Mouse (Mus musculus) kidney, embryonic 16.5 days (tissue): ENCODE results near the gene Pink1. TPM values are rescaled to one million over a fixed set of nuclear protein-coding genes. Genes with fewer than 3 reads are reported as not detected.

ENCODE experiments used
- ATAC-seq: fragments of 200-750 bp; cut with Nextera tagmentation; 2 replicates; pipeline ENCODE4 v1.8.0; 2017; ENCODE audit warnings: moderate TSS enrichment; ENCODE audit not compliant: low FRiP score, low TSS enrichment
- H3K27ac ChIP-seq: fragments of 300-500 bp; sonication (generic); 2 replicates; pipeline ENCODE4 v1.5.1; 2014; ENCODE audit warnings: low read length
- H3K27me3 ChIP-seq: fragments of 300-500 bp; sonication (generic); 2 replicates; pipeline ENCODE4 v1.6.1; 2014; ENCODE audit warnings: low read length, control low read depth, mixed read lengths; ENCODE audit not compliant: insufficient read depth
- H3K36me3 ChIP-seq: fragments of 300-500 bp; sonication (generic); 2 replicates; pipeline ENCODE4 v1.6.1; 2014; ENCODE audit warnings: low read length, control low read depth, mixed read lengths; ENCODE audit not compliant: insufficient read depth
- H3K4me1 ChIP-seq: fragments of 300-500 bp; sonication (generic); 2 replicates; pipeline ENCODE4 v1.6.1; 2014; ENCODE audit warnings: low read length, control low read depth, mixed read lengths; ENCODE audit not compliant: insufficient read depth
- H3K4me2 ChIP-seq: fragments of 300-500 bp; sonication (generic); replicated peaks from 2 replicates; pipeline ENCODE4 v1.6.1; 2014; ENCODE audit warnings: low read depth, low read length
- H3K4me3 ChIP-seq: fragments of 300-500 bp; sonication (generic); 2 replicates; pipeline ENCODE4 v1.5.1; 2014; ENCODE audit warnings: mild to moderate bottlenecking, low read length
- H3K9ac ChIP-seq: fragments of 300-500 bp; sonication (generic); replicated peaks from 2 replicates; pipeline ENCODE4 v1.6.1; 2014; ENCODE audit warnings: low read length
- H3K9me3 ChIP-seq: fragments of 300-500 bp; sonication (generic); 2 replicates; pipeline ENCODE4 v1.6.1; 2016; ENCODE audit warnings: low read length, control low read depth
- WGBS: fragments of 180-500 bp; shearing (Covaris S2); extraction: QIAGEN DNeasy Blood & Tissue Kit; methylation state at CpG from one replicate; pipeline ENCODE4 v1.1.7; 2014; 5-methylcytosine and 5-hydroxymethylcytosine counted together
- polyA plus RNA-seq: library from polyadenylated mRNA; unstranded; fragments of >200 nt; fragmentation: Nextera tagmentation; extraction: Ambion mirVana; gene quantifications from 2 replicates; pipeline ENCODE4 v1.2.1, GENCODE M21; 2015

The Pink1 gene
- polyA plus RNA-seq, 1 experiment from 2014 or later = 56.0 TPM

DNA sequence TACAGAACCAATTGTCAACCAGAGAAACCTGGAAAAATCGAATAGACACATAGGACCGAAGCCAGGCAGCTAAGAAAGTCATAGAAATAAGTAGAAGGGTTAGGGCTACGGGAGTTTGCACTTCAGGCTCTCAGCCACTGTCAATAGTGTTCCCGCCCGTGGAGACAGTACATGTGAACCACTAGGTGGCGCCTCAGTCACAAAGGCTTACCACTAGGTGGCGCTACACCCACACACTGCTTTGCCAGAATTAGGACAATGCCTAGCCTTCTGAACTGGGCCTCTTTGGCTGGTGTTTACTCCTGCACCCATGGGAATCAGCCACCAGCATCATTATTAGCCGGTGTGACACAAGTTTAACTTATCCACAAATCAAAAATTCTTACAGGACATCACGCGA lies 6.6 kb downstream of the Pink1 start:
- Histone ChIP-seq H3K4me3 (no peak overlapping the region), H3K27ac (no peak overlapping the region), H3K4me1 (no peaks in the 10 kb centered on the region), H3K27me3 (no peaks in the 10 kb centered on the region), H3K9ac (no peak overlapping the region), H3K4me2 (no peak overlapping the region), H3K9me3 (peaks cover 4% of the 10 kb centered on the region; the same call in 1 of the 2 replicates), H3K36me3 (peaks cover 11% of the 10 kb centered on the region)
- WGBS = 30% methylated on average over 10 of the region's 10 CpGs
- 0 out of 2 replicates have a peak, but pooled peaks have one; percentile 4 for ATAC-seq

GRCm38 (mm10) chr4:138318509-138319266 lies 7.4 kb downstream of the Pink1 start:
- WGBS = 56% methylated on average over 6 of the region's 6 CpGs
- ATAC-seq = peak; percentile 47; the same call in 1 of the 2 replicates
- H3K9ac ChIP-seq = no peak overlapping the region
- no peak overlapping the region for H3K4me3 ChIP-seq
- H3K27ac ChIP-seq = no peak overlapping the region
- H3K4me1 ChIP-seq = no peaks in the 10 kb centered on the region
- H3K9me3 ChIP-seq = peaks cover 4% of the 10 kb centered on the region; the same call in 1 of the 2 replicates
- no peaks in the 10 kb centered on the region for H3K27me3 ChIP-seq
- no peak overlapping the region for H3K4me2 ChIP-seq
- H3K36me3 ChIP-seq = peaks cover 18% of the 10 kb centered on the region

DNA sequence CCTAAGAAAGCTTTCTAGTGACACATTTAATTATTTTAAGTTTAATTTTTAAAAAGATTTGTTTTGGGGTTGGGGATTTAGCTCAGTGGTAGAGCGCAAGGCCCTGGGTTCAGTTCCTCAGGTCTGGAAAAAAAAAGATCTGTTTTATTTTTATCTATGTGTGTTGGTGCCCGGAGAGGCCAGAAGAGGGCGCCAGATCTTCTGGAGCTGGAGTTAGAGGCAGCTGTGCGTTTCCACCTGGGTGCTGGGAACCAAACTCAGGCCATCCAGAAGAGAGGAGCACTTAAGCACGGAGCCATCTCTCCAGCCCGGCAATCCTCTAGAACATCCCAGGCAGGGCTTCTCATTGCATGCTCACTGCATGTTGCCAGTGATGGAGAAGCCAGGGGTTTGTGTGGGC lies 9.7 kb downstream of the Pink1 start:
- no peak overlapping the region for H3K4me3 ChIP-seq
- H3K4me2 ChIP-seq = no peak overlapping the region
- no peak overlapping the region for H3K9ac ChIP-seq
- H3K36me3 ChIP-seq = peaks cover 40% of the 10 kb centered on the region
- H3K4me1 ChIP-seq = no peaks in the 10 kb centered on the region
- no peaks in the 10 kb centered on the region for H3K27me3 ChIP-seq
- H3K9me3 ChIP-seq = peaks cover 4% of the 10 kb centered on the region; the same call in 1 of the 2 replicates
- ATAC-seq = no peak
- WGBS = 93% methylated on average over 6 of the region's 6 CpGs
- H3K27ac ChIP-seq = no peak overlapping the region

GRCm38 (mm10) chr4:138315781-138316180 lies 10.3 kb downstream of the Pink1 start:
- H3K27ac ChIP-seq = no peak overlapping the region
- 70% methylated on average over 9 of the region's 9 CpGs for WGBS
- ATAC-seq = no peak
- no peak overlapping the region for H3K4me3 ChIP-seq
- H3K9ac ChIP-seq = no peak overlapping the region
- H3K27me3 ChIP-seq = no peaks in the 10 kb centered on the region
- no peak overlapping the region for H3K4me2 ChIP-seq
- H3K4me1 ChIP-seq = no peaks in the 10 kb centered on the region
- peaks cover 4% of the 10 kb centered on the region; the same call in 1 of the 2 replicates for H3K9me3 ChIP-seq
- peaks cover 46% of the 10 kb centered on the region for H3K36me3 ChIP-seq

DNA sequence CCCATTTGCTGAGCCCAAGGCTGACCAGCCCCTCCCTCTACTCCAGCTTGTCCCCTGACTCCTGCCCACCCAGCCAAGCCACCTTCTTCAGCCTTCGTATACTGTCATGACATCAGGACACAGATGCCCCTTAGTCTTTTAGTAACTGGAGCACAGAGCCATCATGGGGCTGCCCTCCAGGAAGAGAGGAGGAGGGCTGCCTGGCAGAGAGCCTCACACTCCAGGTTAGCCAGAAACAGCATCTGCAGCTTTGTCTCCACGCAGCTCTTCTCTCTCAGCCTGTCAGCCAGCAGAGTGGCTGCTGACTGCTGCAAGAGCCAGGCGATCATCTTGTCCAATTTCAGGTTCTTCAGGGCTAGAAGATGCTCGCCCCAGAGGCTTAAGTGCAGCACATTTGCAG lies 12.3 kb downstream of the Pink1 start:
- peaks cover 64% of the 10 kb centered on the region for H3K36me3 ChIP-seq
- no peak for ATAC-seq
- WGBS = 92% methylated on average over 4 of the region's 4 CpGs
- no peak overlapping the region for H3K4me3 ChIP-seq
- no peak overlapping the region for H3K9ac ChIP-seq
- no peak overlapping the region for H3K27ac ChIP-seq
- no peaks in the 10 kb centered on the region for H3K27me3 ChIP-seq
- no peaks in the 10 kb centered on the region for H3K4me1 ChIP-seq
- H3K9me3 ChIP-seq = peaks cover 4% of the 10 kb centered on the region; the same call in 1 of the 2 replicates
- no peak overlapping the region for H3K4me2 ChIP-seq

GRCm38 (mm10) chr4:138313021-138313420 lies 13.1 kb downstream of the Pink1 start:
- no peaks in the 10 kb centered on the region for H3K4me1 ChIP-seq
- no peak overlapping the region for H3K9ac ChIP-seq
- no peak overlapping the region for H3K4me3 ChIP-seq
- H3K27ac ChIP-seq = no peak overlapping the region
- H3K9me3 ChIP-seq = peaks cover 4% of the 10 kb centered on the region; the same call in 1 of the 2 replicates
- no peak overlapping the region for H3K4me2 ChIP-seq
- 79% methylated on average over 11 of the region's 11 CpGs for WGBS
- no peak for ATAC-seq
- H3K27me3 ChIP-seq = no peaks in the 10 kb centered on the region
- peaks cover 69% of the 10 kb centered on the region for H3K36me3 ChIP-seq

GRCm38 (mm10) chr4:138312105-138312504 lies 14.0 kb downstream of the Pink1 start:
- H3K9ac ChIP-seq = no peak overlapping the region
- peaks cover 4% of the 10 kb centered on the region; the same call in 1 of the 2 replicates for H3K9me3 ChIP-seq
- H3K27me3 ChIP-seq = no peaks in the 10 kb centered on the region
- no peak overlapping the region for H3K4me3 ChIP-seq
- H3K4me1 ChIP-seq = no peaks in the 10 kb centered on the region
- H3K27ac ChIP-seq = no peak overlapping the region
- no peak for ATAC-seq
- no peak overlapping the region for H3K4me2 ChIP-seq
- 95% methylated on average over 3 of the region's 3 CpGs for WGBS
- peaks cover 71% of the 10 kb centered on the region for H3K36me3 ChIP-seq

DNA sequence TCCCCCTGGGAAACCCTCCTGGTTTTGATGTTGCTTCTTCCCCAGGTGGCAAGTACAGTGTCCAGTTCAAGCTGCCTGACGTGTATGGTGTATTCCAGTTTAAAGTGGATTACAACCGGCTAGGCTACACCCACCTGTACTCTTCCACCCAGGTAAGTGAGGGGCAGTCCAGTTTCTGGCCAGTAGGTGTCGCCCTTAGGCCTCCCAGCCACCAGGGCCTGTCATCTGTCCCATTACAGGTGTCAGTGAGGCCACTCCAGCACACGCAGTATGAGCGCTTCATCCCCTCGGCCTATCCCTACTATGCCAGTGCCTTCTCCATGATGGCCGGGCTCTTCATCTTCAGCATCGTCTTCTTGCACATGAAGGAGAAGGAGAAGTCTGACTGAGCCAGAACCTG lies 14.5 kb downstream of the Pink1 start:
- Histone ChIP-seq H3K4me1 (no peaks in the 10 kb centered on the region), H3K4me3 (no peak overlapping the region), H3K4me2 (no peak overlapping the region), H3K9ac (no peak overlapping the region), H3K27me3 (no peaks in the 10 kb centered on the region), H3K27ac (no peak overlapping the region), H3K36me3 (peaks cover 66% of the 10 kb centered on the region), H3K9me3 (peaks cover 3% of the 10 kb centered on the region; the same call in 1 of the 2 replicates)
- WGBS = 57% methylated on average over 8 of the region's 8 CpGs
- ATAC-seq = peak; percentile 58

DNA sequence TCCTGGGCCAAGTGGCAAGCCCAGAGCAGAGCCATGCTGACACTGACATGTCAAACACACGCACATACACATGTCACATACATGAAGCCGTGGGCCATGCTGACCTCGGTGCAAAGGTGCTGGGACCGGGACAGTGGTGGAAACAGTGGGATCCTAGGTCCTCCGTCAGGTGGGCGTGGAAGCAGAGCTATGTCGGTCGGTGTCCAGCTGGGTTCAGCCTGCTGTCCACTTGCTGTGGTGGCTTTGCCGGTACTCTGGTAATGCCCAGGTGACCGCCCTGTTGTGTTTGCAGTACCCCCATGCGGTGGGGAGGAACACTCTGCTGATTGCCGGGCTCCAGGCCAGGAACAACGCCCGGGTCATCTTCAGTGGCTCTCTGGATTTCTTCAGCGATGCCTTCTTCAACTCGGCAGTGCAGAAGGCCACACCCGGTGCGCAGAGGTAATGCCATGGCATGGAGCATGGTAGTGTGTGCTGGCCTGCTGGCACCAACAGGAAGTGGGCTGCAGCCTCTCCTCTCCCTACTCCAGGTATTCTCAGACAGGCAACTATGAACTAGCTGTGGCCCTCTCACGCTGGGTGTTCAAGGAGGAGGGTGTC lies 15.7 kb downstream of the Pink1 start:
- no peaks in the 10 kb centered on the region for H3K9me3 ChIP-seq
- H3K27ac ChIP-seq = no peak overlapping the region
- H3K4me3 ChIP-seq = no peak overlapping the region
- no peak overlapping the region for H3K4me2 ChIP-seq
- peaks cover 5% of the 10 kb centered on the region for H3K4me1 ChIP-seq
- WGBS = 95% methylated on average over 19 of the region's 19 CpGs
- peaks cover 63% of the 10 kb centered on the region for H3K36me3 ChIP-seq
- no peak for ATAC-seq
- no peak overlapping the region for H3K9ac ChIP-seq
- no peaks in the 10 kb centered on the region for H3K27me3 ChIP-seq

DNA sequence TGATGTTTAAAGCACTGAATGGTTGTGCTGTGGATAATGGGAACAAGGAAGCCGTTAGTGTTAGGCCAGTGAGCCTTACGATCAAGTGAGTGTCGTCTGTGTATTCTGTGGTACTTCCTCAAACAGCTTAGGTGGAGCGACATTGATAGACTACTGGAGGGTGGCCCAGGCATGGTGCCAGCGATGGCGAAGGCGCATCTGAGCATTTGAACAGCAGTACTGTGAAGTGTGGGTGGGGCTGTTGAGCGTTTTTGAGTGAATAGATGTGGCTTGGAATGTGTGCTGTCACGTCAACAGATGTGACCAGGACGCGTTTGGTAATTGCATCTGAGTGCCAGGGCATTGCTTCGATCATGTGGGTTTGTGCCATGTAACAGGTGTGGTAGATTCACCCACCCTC lies 18.4 kb downstream of the Pink1 start:
- Histone ChIP-seq H3K9me3 (no peaks in the 10 kb centered on the region), H3K27ac (no peak overlapping the region), H3K36me3 (peaks cover 46% of the 10 kb centered on the region), H3K4me3 (no peak overlapping the region), H3K4me2 (no peak overlapping the region), H3K27me3 (no peaks in the 10 kb centered on the region), H3K4me1 (peaks cover 18% of the 10 kb centered on the region), H3K9ac (no peak overlapping the region)
- 94% methylated on average over 12 of the region's 12 CpGs for WGBS
- no peak for ATAC-seq
